Mouse (Mus musculus): Measurements from ENCODE around the gene Dnajc8. TPM values are rescaled to one million over a fixed set of nuclear protein-coding genes. Genes with fewer than 3 reads are reported as not detected.

The Dnajc8 gene
- polyA plus RNA-seq, 1 experiment from 2014 or later = 171 TPM

GRCm38 (mm10) chr4:132573327-132573726 is 38.0 kb downstream of the Dnajc8 start:
- peaks cover 15% of the 10 kb centered on the region; the same call in 1 of the 2 replicates for H3K4me1 ChIP-seq (replicated peaks; ENCODE audit: control insufficient read depth, insufficient read depth, low read length)
- no peak overlapping the region for H3K4me3 ChIP-seq (ENCODE audit: low read length)
- H3K27ac ChIP-seq (ENCODE audit: low read length) = peak overlapping the region; percentile 47
- 34% methylated on average over 11 of the region's 11 CpGs for WGBS
- H3K9ac ChIP-seq (ENCODE audit: low read length) = no peak overlapping the region
- ATAC-seq (ENCODE audit: low read depth) = peak; percentile 78
- no peaks in the 10 kb centered on the region for H3K36me3 ChIP-seq (ENCODE audit: control insufficient read depth, insufficient read depth, low read length)
- H3K27me3 ChIP-seq (ENCODE audit: control insufficient read depth, insufficient read depth, low read depth, low read length) = no peaks in the 10 kb centered on the region
- no peak overlapping the region for H3K4me2 ChIP-seq (ENCODE audit: low read depth, low read length)
- peaks cover 2% of the 10 kb centered on the region; the same call in 1 of the 2 replicates for H3K9me3 ChIP-seq (ENCODE audit: control insufficient read depth, low read length)

- Histone ChIP-seq H3K4me1 (replicated peaks; ENCODE audit: control insufficient read depth, insufficient read depth, low read length) (peaks cover 15% of the 10 kb centered on the region; the same call in 1 of the 2 replicates), H3K9me3 (ENCODE audit: control insufficient read depth, low read length) (no peaks in the 10 kb centered on the region), H3K9ac (ENCODE audit: low read length) (no peak overlapping the region), H3K36me3 (ENCODE audit: control insufficient read depth, insufficient read depth, low read length) (no peaks in the 10 kb centered on the region), H3K4me2 (ENCODE audit: low read depth, low read length) (no peak overlapping the region), H3K27me3 (ENCODE audit: control insufficient read depth, insufficient read depth, low read depth, low read length) (no peaks in the 10 kb centered on the region), H3K4me3 (ENCODE audit: low read length) (no peak overlapping the region), H3K27ac (ENCODE audit: low read length) (no peak overlapping the region)
- WGBS = 73% methylated on average over 1 of the region's 1 CpGs
- peak; percentile 46 for ATAC-seq (ENCODE audit: low read depth)
These were observed 39.5 kb downstream of the Dnajc8 start for GRCm38 (mm10) chr4:132574809-132575347.

GRCm38 (mm10) chr4:132583781-132584180 is 48.4 kb downstream of the Dnajc8 start:
- Histone ChIP-seq H3K4me1 (replicated peaks; ENCODE audit: control insufficient read depth, insufficient read depth, low read length) (no peaks in the 10 kb centered on the region), H3K36me3 (ENCODE audit: control insufficient read depth, insufficient read depth, low read length) (no peaks in the 10 kb centered on the region), H3K4me3 (ENCODE audit: low read length) (no peak overlapping the region), H3K4me2 (ENCODE audit: low read depth, low read length) (no peak overlapping the region), H3K27me3 (ENCODE audit: control insufficient read depth, insufficient read depth, low read depth, low read length) (no peaks in the 10 kb centered on the region), H3K9ac (ENCODE audit: low read length) (no peak overlapping the region), H3K27ac (ENCODE audit: low read length) (no peak overlapping the region), H3K9me3 (ENCODE audit: control insufficient read depth, low read length) (no peaks in the 10 kb centered on the region)
- no peak for ATAC-seq (ENCODE audit: low read depth)
- 53% methylated on average over 3 of the region's 3 CpGs for WGBS

GRCm38 (mm10) chr4:132584975-132585374 is 49.6 kb downstream of the Dnajc8 start:
- no peaks in the 10 kb centered on the region for H3K27me3 ChIP-seq (ENCODE audit: control insufficient read depth, insufficient read depth, low read depth, low read length)
- ATAC-seq (ENCODE audit: low read depth) = no peak
- no peaks in the 10 kb centered on the region for H3K36me3 ChIP-seq (ENCODE audit: control insufficient read depth, insufficient read depth, low read length)
- H3K4me3 ChIP-seq (ENCODE audit: low read length) = no peak overlapping the region
- no peaks in the 10 kb centered on the region for H3K9me3 ChIP-seq (ENCODE audit: control insufficient read depth, low read length)
- no peak overlapping the region for H3K9ac ChIP-seq (ENCODE audit: low read length)
- 55% methylated on average over 2 of the region's 2 CpGs for WGBS
- H3K27ac ChIP-seq (ENCODE audit: low read length) = no peak overlapping the region
- no peak overlapping the region for H3K4me2 ChIP-seq (ENCODE audit: low read depth, low read length)
- no peaks in the 10 kb centered on the region for H3K4me1 ChIP-seq (replicated peaks; ENCODE audit: control insufficient read depth, insufficient read depth, low read length)

- H3K36me3 ChIP-seq (ENCODE audit: control insufficient read depth, insufficient read depth, low read length) = no peaks in the 10 kb centered on the region
These were observed 50.9 kb downstream of the Dnajc8 start for GRCm38 (mm10) chr4:132586282-132586681.

GRCm38 (mm10) chr4:132588512-132588911 is 53.2 kb downstream of the Dnajc8 start:
- H3K27ac ChIP-seq (ENCODE audit: low read length) = no peak overlapping the region
- no peak overlapping the region for H3K4me3 ChIP-seq (ENCODE audit: low read length)
- H3K27me3 ChIP-seq (ENCODE audit: control insufficient read depth, insufficient read depth, low read depth, low read length) = no peaks in the 10 kb centered on the region
- H3K9me3 ChIP-seq (ENCODE audit: control insufficient read depth, low read length) = no peaks in the 10 kb centered on the region
- no peak for ATAC-seq (ENCODE audit: low read depth)
- 69% methylated on average over 3 of the region's 3 CpGs for WGBS
- H3K4me2 ChIP-seq (ENCODE audit: low read depth, low read length) = no peak overlapping the region
- no peak overlapping the region for H3K9ac ChIP-seq (ENCODE audit: low read length)
- H3K36me3 ChIP-seq (ENCODE audit: control insufficient read depth, insufficient read depth, low read length) = no peaks in the 10 kb centered on the region
- H3K4me1 ChIP-seq (replicated peaks; ENCODE audit: control insufficient read depth, insufficient read depth, low read length) = no peaks in the 10 kb centered on the region

More at GRCm38 (mm10) chr4:132586282-132586681, 50.9 kb downstream of the Dnajc8 start:
- no peak overlapping the region for H3K9ac ChIP-seq (ENCODE audit: low read length)
- H3K4me3 ChIP-seq (ENCODE audit: low read length) = no peak overlapping the region
- H3K27ac ChIP-seq (ENCODE audit: low read length) = no peak overlapping the region
- H3K4me1 ChIP-seq (replicated peaks; ENCODE audit: control insufficient read depth, insufficient read depth, low read length) = no peaks in the 10 kb centered on the region
- no peak for ATAC-seq (ENCODE audit: low read depth)
- no peak overlapping the region for H3K4me2 ChIP-seq (ENCODE audit: low read depth, low read length)
- WGBS = 95% methylated on average over 4 of the region's 4 CpGs
- no peaks in the 10 kb centered on the region for H3K27me3 ChIP-seq (ENCODE audit: control insufficient read depth, insufficient read depth, low read depth, low read length)
- no peaks in the 10 kb centered on the region for H3K9me3 ChIP-seq (ENCODE audit: control insufficient read depth, low read length)

- no peak overlapping the region for H3K27ac ChIP-seq (ENCODE audit: low read length)
- H3K27me3 ChIP-seq (ENCODE audit: control insufficient read depth, insufficient read depth, low read depth, low read length) = no peaks in the 10 kb centered on the region
- ATAC-seq (ENCODE audit: low read depth) = no peak
- H3K9ac ChIP-seq (ENCODE audit: low read length) = no peak overlapping the region
- no peaks in the 10 kb centered on the region for H3K9me3 ChIP-seq (ENCODE audit: control insufficient read depth, low read length)
- H3K4me1 ChIP-seq (replicated peaks; ENCODE audit: control insufficient read depth, insufficient read depth, low read length) = no peaks in the 10 kb centered on the region
- 65% methylated on average over 10 of the region's 10 CpGs for WGBS
- no peak overlapping the region for H3K4me2 ChIP-seq (ENCODE audit: low read depth, low read length)
- H3K36me3 ChIP-seq (ENCODE audit: control insufficient read depth, insufficient read depth, low read length) = no peaks in the 10 kb centered on the region
- no peak overlapping the region for H3K4me3 ChIP-seq (ENCODE audit: low read length)
These were observed 55.3 kb downstream of the Dnajc8 start for GRCm38 (mm10) chr4:132590642-132591041.

- Histone ChIP-seq H3K4me2 (ENCODE audit: low read depth, low read length) (no peak overlapping the region), H3K36me3 (ENCODE audit: control insufficient read depth, insufficient read depth, low read length) (no peaks in the 10 kb centered on the region), H3K9me3 (ENCODE audit: control insufficient read depth, low read length) (no peaks in the 10 kb centered on the region), H3K27me3 (ENCODE audit: control insufficient read depth, insufficient read depth, low read depth, low read length) (no peaks in the 10 kb centered on the region), H3K27ac (ENCODE audit: low read length) (no peak overlapping the region), H3K9ac (ENCODE audit: low read length) (no peak overlapping the region), H3K4me1 (replicated peaks; ENCODE audit: control insufficient read depth, insufficient read depth, low read length) (no peaks in the 10 kb centered on the region), H3K4me3 (ENCODE audit: low read length) (no peak overlapping the region)
- no peak for ATAC-seq (ENCODE audit: low read depth)
- 87% methylated on average over 9 of the region's 9 CpGs for WGBS
These were observed 57.6 kb downstream of the Dnajc8 start for GRCm38 (mm10) chr4:132592958-132593357.

- ATAC-seq (ENCODE audit: low read depth) = 0 out of 2 replicates have a peak, but pooled peaks have one; percentile 17
These were observed 58.8 kb downstream of the Dnajc8 start for GRCm38 (mm10) chr4:132594191-132594590.

GRCm38 (mm10) chr4:132598861-132599260 is 63.5 kb downstream of the Dnajc8 start:
- no peak for ATAC-seq (ENCODE audit: low read depth)
- H3K4me2 ChIP-seq (ENCODE audit: low read depth, low read length) = no peak overlapping the region
- no peaks in the 10 kb centered on the region for H3K27me3 ChIP-seq (ENCODE audit: control insufficient read depth, insufficient read depth, low read depth, low read length)
- no peaks in the 10 kb centered on the region for H3K9me3 ChIP-seq (ENCODE audit: control insufficient read depth, low read length)
- H3K27ac ChIP-seq (ENCODE audit: low read length) = no peak overlapping the region
- no peaks in the 10 kb centered on the region for H3K4me1 ChIP-seq (replicated peaks; ENCODE audit: control insufficient read depth, insufficient read depth, low read length)
- no peak overlapping the region for H3K9ac ChIP-seq (ENCODE audit: low read length)
- no peak overlapping the region for H3K4me3 ChIP-seq (ENCODE audit: low read length)
- 88% methylated on average over 2 of the region's 2 CpGs for WGBS
- no peaks in the 10 kb centered on the region for H3K36me3 ChIP-seq (ENCODE audit: control insufficient read depth, insufficient read depth, low read length)

More at GRCm38 (mm10) chr4:132594191-132594590, 58.8 kb downstream of the Dnajc8 start:
- Histone ChIP-seq H3K4me3 (ENCODE audit: low read length) (no peak overlapping the region), H3K36me3 (ENCODE audit: control insufficient read depth, insufficient read depth, low read length) (no peaks in the 10 kb centered on the region), H3K9me3 (ENCODE audit: control insufficient read depth, low read length) (no peaks in the 10 kb centered on the region), H3K4me2 (ENCODE audit: low read depth, low read length) (no peak overlapping the region), H3K27ac (ENCODE audit: low read length) (no peak overlapping the region), H3K4me1 (replicated peaks; ENCODE audit: control insufficient read depth, insufficient read depth, low read length) (no peaks in the 10 kb centered on the region), H3K27me3 (ENCODE audit: control insufficient read depth, insufficient read depth, low read depth, low read length) (no peaks in the 10 kb centered on the region), H3K9ac (ENCODE audit: low read length) (no peak overlapping the region)
- WGBS = 22% methylated on average over 4 of the region's 4 CpGs
